In genomic region chr13:110492296-110493001, GRCm38 (mm10) we compare ENCODE assay signal across 8 mouse cellular contexts.
DNase-seq lines count a peak whose midpoint lies in the region; ATAC-seq lines count a peak whose summit lies in the region.
"Had no signal": no experiment of that assay in that cellular context is flagged by ENCODE, and none has a peak within 500 bp of the region (broad histone marks: within the 10 kb centered on the region; RNA-seq: fewer than 3 reads in every experiment).

No protein-coding gene starts in this region.

- H3K27ac ChIP-seq in embryonic facial prominence, embryonic 12.5 days = no peak overlapping the region
- H3K27ac ChIP-seq in limb, embryonic 11.5 days (replicated peaks; ENCODE audit: low read depth, low read length) = no peak overlapping the region

- H3K27me3 ChIP-seq in embryonic facial prominence, embryonic 12.5 days = no peaks in the 10 kb centered on the region
- no peaks in the 10 kb centered on the region for H3K27me3 ChIP-seq in limb, embryonic 11.5 days (ENCODE audit: control insufficient read depth, insufficient read depth, low read length)

- H3K4me1 ChIP-seq in embryonic facial prominence, embryonic 12.5 days = peaks cover 3% of the 10 kb centered on the region; the same call in 1 of the 2 replicates
- H3K4me1 ChIP-seq in limb, embryonic 11.5 days (ENCODE audit: control insufficient read depth, insufficient read depth, low read length) = no peaks in the 10 kb centered on the region

- WGBS in embryonic facial prominence, embryonic 12.5 days = 55% methylated on average over 9 of the region's 9 CpGs
- 59% methylated on average over 9 of the region's 9 CpGs for WGBS in limb, embryonic 11.5 days

- 0 out of 2 replicates have a peak overlapping the region, but pooled peaks have one; percentile 22 for H3K4me2 ChIP-seq in embryonic facial prominence, embryonic 12.5 days (replicated peaks)
- H3K4me2 ChIP-seq in limb, embryonic 11.5 days (ENCODE audit: low read depth, severe bottlenecking) = no peak overlapping the region

- no peaks in the 10 kb centered on the region for H3K9me3 ChIP-seq in embryonic facial prominence, embryonic 12.5 days
- H3K9me3 ChIP-seq in limb, embryonic 11.5 days (ENCODE audit: control insufficient read depth, low read length) = no peaks in the 10 kb centered on the region

- H3K9ac ChIP-seq in embryonic facial prominence, embryonic 12.5 days = no peak overlapping the region
- no peak overlapping the region for H3K9ac ChIP-seq in limb, embryonic 11.5 days (ENCODE audit: low read length)

- no peaks in the 10 kb centered on the region for H3K36me3 ChIP-seq in embryonic facial prominence, embryonic 12.5 days
- H3K36me3 ChIP-seq in limb, embryonic 11.5 days (ENCODE audit: control insufficient read depth, insufficient read depth, low read length) = no peaks in the 10 kb centered on the region

- peak; percentile 3 to 17 for DNase-seq in left cerebral cortex, adult 18-20 months (ENCODE audit: low spot score in 2 of 2)
- no peak for DNase-seq in left cerebral cortex, postnatal 25 days (ENCODE audit: low spot score in 2 of 2)
- peak; percentile 26 for DNase-seq in limb, embryonic 11.5 days (ENCODE audit: low spot score)
- peak; percentile 23 for DNase-seq in right cerebral cortex, postnatal 4 days
- DNase-seq: gastrocnemius, postnatal 36 days had no signal

- no peak overlapping the region for H3K4me3 ChIP-seq in embryonic facial prominence, embryonic 12.5 days
- no peak overlapping the region for H3K4me3 ChIP-seq in limb, embryonic 11.5 days (ENCODE audit: low read depth, low read length)

- no peak; the same call in 1 of the 2 replicates for ATAC-seq in embryonic facial prominence, embryonic 12.5 days (ENCODE audit: insufficient number of reproducible peaks, insufficient read depth, low FRiP score, low TSS enrichment)
- ATAC-seq in limb, embryonic 11.5 days (ENCODE audit: insufficient number of reproducible peaks, low FRiP score, low TSS enrichment, low read depth) = no peak
- no peak for ATAC-seq in megakaryocyte progenitor cell, adult 5-6 weeks (replicated peaks; ENCODE audit: poor library complexity)
- ATAC-seq in granulocyte monocyte progenitor cell, adult 5-6 weeks (replicated peaks; ENCODE audit: poor library complexity, severe bottlenecking) = no peak

- intact Hi-C loops in left cerebral cortex, postnatal 25 days (cut with DNase I) = loop anchor here (5.0 kb wide), 1 partner anchor 95 kb away; the partner anchor contains the start of gene Plk2

Comparison
In these comparisons a context has a peak if more than half of its experiments do, and no peak if none do; other contexts are left out.
1. DNase-seq: peak in left cerebral cortex, adult 18-20 months (2 of 2), limb, embryonic 11.5 days (single experiment) and right cerebral cortex, postnatal 4 days (single experiment); none in left cerebral cortex, postnatal 25 days (0 of 2).